Mouse (Mus musculus): ENCODE measurements around the gene 1700020D05Rik. TPM values are rescaled to one million over a fixed set of nuclear protein-coding genes. Genes with fewer than 3 reads are reported as not detected.

The 1700020D05Rik gene
- polyA plus RNA-seq, 1 experiment from 2014 or later = 0.75 TPM

GRCm38 (mm10) chr19:5472857-5473256, 30.7 kb downstream of the 1700020D05Rik start:
- H3K4me3 ChIP-seq (ENCODE audit: low read depth, low read length) = no peak overlapping the region
- H3K9ac ChIP-seq (replicated peaks; ENCODE audit: low read depth, low read length) = no peak overlapping the region
- no peaks in the 10 kb centered on the region for H3K36me3 ChIP-seq (ENCODE audit: control insufficient read depth, insufficient read depth, low read length)
- no peaks in the 10 kb centered on the region for H3K9me3 ChIP-seq (ENCODE audit: control insufficient read depth, low read length)
- no peaks in the 10 kb centered on the region for H3K27me3 ChIP-seq (ENCODE audit: control insufficient read depth, insufficient read depth, low read length)
- no peak overlapping the region for H3K4me2 ChIP-seq (ENCODE audit: low read depth, low read length)
- H3K27ac ChIP-seq (ENCODE audit: low read depth, low read length) = no peak overlapping the region
- peaks cover 16% of the 10 kb centered on the region for H3K4me1 ChIP-seq (ENCODE audit: control insufficient read depth, insufficient read depth, low read length)
- ATAC-seq (ENCODE audit: low read depth) = no peak
- 78% methylated on average over 3 of the region's 3 CpGs for WGBS

DNA sequence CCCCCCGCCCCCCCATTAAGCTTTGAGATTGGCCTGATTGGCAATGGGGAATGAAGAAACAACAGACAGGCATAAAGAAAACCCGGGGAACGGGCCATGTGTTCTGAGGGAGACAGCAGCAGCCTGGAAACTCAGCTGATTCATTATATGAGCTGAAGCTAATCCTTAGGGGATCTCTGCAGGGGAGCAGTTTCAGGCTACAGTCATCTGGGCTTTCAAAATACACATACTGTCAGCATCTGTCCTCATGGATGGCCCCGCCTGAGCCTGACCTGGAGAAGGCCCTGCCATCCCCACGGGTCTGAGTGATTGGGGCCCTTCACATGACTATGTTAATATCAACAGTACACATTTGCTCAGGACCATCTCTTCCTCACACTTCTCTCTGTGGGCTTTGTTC, 31.7 kb downstream of the 1700020D05Rik start:
- Histone ChIP-seq H3K4me3 (ENCODE audit: low read depth, low read length) (no peak overlapping the region), H3K4me1 (ENCODE audit: control insufficient read depth, insufficient read depth, low read length) (peaks cover 16% of the 10 kb centered on the region), H3K9ac (replicated peaks; ENCODE audit: low read depth, low read length) (no peak overlapping the region), H3K9me3 (ENCODE audit: control insufficient read depth, low read length) (no peaks in the 10 kb centered on the region), H3K4me2 (ENCODE audit: low read depth, low read length) (no peak overlapping the region), H3K27ac (ENCODE audit: low read depth, low read length) (no peak overlapping the region), H3K36me3 (ENCODE audit: control insufficient read depth, insufficient read depth, low read length) (peaks cover 5% of the 10 kb centered on the region; the same call in 1 of the 2 replicates), H3K27me3 (ENCODE audit: control insufficient read depth, insufficient read depth, low read length) (no peaks in the 10 kb centered on the region)
- no peak for ATAC-seq (ENCODE audit: low read depth)
- WGBS = 44% methylated on average over 5 of the region's 5 CpGs

GRCm38 (mm10) chr19:5468374-5468773, 35.2 kb downstream of the 1700020D05Rik start, which contains the start of gene Ctsw:
Ctsw (minus strand) TSS chr19:5468507.
- no peak within 1 kb of the TSS for H3K4me3 ChIP-seq (ENCODE audit: low read depth, low read length)
- peaks cover 28% of the 10 kb centered on the region for H3K36me3 ChIP-seq (ENCODE audit: control insufficient read depth, insufficient read depth, low read length)
- ATAC-seq (ENCODE audit: low read depth) = no peak
- H3K9me3 ChIP-seq (ENCODE audit: control insufficient read depth, low read length) = no peaks in the 10 kb centered on the region
- H3K27ac ChIP-seq (ENCODE audit: low read depth, low read length) = no peak within 1 kb of the TSS
- peaks cover 8% of the 10 kb centered on the region for H3K4me1 ChIP-seq (ENCODE audit: control insufficient read depth, insufficient read depth, low read length)
- WGBS = 49% methylated on average over 5 of the region's 5 CpGs
- H3K9ac ChIP-seq (replicated peaks; ENCODE audit: low read depth, low read length) = no peak within 1 kb of the TSS
- no peak within 1 kb of the TSS for H3K4me2 ChIP-seq (ENCODE audit: low read depth, low read length)
- no peaks in the 10 kb centered on the region for H3K27me3 ChIP-seq (ENCODE audit: control insufficient read depth, insufficient read depth, low read length)

- H3K4me2 ChIP-seq (ENCODE audit: low read depth, low read length) = no peak overlapping the region
- 96% methylated on average over 6 of the region's 6 CpGs for WGBS
- no peak overlapping the region for H3K27ac ChIP-seq (ENCODE audit: low read depth, low read length)
- H3K4me1 ChIP-seq (ENCODE audit: control insufficient read depth, insufficient read depth, low read length) = peaks cover 8% of the 10 kb centered on the region
- no peaks in the 10 kb centered on the region for H3K27me3 ChIP-seq (ENCODE audit: control insufficient read depth, insufficient read depth, low read length)
- no peaks in the 10 kb centered on the region for H3K9me3 ChIP-seq (ENCODE audit: control insufficient read depth, low read length)
- ATAC-seq (ENCODE audit: low read depth) = no peak
- H3K4me3 ChIP-seq (ENCODE audit: low read depth, low read length) = no peak overlapping the region
- H3K9ac ChIP-seq (replicated peaks; ENCODE audit: low read depth, low read length) = no peak overlapping the region
- peaks cover 33% of the 10 kb centered on the region for H3K36me3 ChIP-seq (ENCODE audit: control insufficient read depth, insufficient read depth, low read length)
Measured at GRCm38 (mm10) chr19:5466916-5467500, 36.6 kb downstream of the 1700020D05Rik start.

GRCm38 (mm10) chr19:5465037-5465436, 38.5 kb downstream of the 1700020D05Rik start:
- WGBS = 93% methylated on average over 8 of the region's 8 CpGs
- H3K4me3 ChIP-seq (ENCODE audit: low read depth, low read length) = no peak overlapping the region
- H3K36me3 ChIP-seq (ENCODE audit: control insufficient read depth, insufficient read depth, low read length) = peaks cover 33% of the 10 kb centered on the region
- no peak overlapping the region for H3K4me2 ChIP-seq (ENCODE audit: low read depth, low read length)
- no peaks in the 10 kb centered on the region; the same call in 1 of the 2 replicates for H3K27me3 ChIP-seq (ENCODE audit: control insufficient read depth, insufficient read depth, low read length)
- H3K9me3 ChIP-seq (ENCODE audit: control insufficient read depth, low read length) = no peaks in the 10 kb centered on the region
- H3K4me1 ChIP-seq (ENCODE audit: control insufficient read depth, insufficient read depth, low read length) = peaks cover 17% of the 10 kb centered on the region
- no peak overlapping the region for H3K9ac ChIP-seq (replicated peaks; ENCODE audit: low read depth, low read length)
- H3K27ac ChIP-seq (ENCODE audit: low read depth, low read length) = no peak overlapping the region
- no peak for ATAC-seq (ENCODE audit: low read depth)

DNA sequence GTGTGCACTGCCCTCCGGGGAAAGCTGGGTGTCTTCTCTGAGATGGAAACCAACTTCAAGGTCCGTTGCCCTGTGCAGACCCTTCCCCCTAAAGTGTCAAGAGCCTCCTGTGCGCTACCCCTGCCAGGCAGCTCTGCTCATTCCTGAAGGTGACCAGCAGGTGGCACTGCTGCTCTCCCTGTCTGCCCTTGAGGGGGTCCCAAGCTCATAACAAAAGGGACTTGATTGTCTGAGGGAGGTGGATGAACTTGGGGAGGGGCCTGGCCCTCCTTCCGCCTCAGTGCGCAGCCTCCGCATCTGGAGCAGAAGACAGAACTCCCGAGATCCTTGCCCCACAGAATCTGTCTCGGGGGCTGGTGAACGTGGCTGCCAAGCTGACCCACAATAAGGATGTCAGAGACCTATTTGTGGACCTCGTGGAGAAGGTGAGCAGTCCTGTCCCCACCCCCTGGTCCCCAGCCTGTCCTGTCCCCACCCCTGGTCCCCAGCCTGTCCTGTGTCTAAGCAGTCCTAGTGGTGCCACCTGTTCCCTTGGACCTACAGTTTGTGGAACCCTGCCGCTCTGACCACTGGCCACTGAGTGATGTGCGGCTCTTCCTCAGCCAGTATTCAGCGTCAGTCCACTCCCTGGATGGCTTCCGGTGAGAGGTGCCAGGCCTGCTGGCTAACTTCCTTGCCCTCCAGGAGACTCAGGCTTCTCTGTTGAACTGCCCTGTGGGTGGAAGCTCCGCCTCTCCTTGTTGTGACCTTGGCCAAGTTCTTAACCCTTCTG, 39.6 kb downstream of the 1700020D05Rik start:
- ATAC-seq (ENCODE audit: low read depth) = peak; percentile 54; the same call in 1 of the 2 replicates
- Histone ChIP-seq H3K4me2 (ENCODE audit: low read depth, low read length) (peak overlapping the region; percentile 45), H3K4me1 (ENCODE audit: control insufficient read depth, insufficient read depth, low read length) (peaks cover 19% of the 10 kb centered on the region), H3K9ac (replicated peaks; ENCODE audit: low read depth, low read length) (peak overlapping the region; percentile 56), H3K36me3 (ENCODE audit: control insufficient read depth, insufficient read depth, low read length) (peaks cover 33% of the 10 kb centered on the region), H3K9me3 (ENCODE audit: control insufficient read depth, low read length) (no peaks in the 10 kb centered on the region), H3K27me3 (ENCODE audit: control insufficient read depth, insufficient read depth, low read length) (no peaks in the 10 kb centered on the region; the same call in 1 of the 2 replicates), H3K27ac (ENCODE audit: low read depth, low read length) (peak overlapping the region; percentile 44; the same call in 1 of the 2 replicates), H3K4me3 (ENCODE audit: low read depth, low read length) (peak overlapping the region; percentile 24)
- 41% methylated on average over 15 of the region's 15 CpGs for WGBS

DNA sequence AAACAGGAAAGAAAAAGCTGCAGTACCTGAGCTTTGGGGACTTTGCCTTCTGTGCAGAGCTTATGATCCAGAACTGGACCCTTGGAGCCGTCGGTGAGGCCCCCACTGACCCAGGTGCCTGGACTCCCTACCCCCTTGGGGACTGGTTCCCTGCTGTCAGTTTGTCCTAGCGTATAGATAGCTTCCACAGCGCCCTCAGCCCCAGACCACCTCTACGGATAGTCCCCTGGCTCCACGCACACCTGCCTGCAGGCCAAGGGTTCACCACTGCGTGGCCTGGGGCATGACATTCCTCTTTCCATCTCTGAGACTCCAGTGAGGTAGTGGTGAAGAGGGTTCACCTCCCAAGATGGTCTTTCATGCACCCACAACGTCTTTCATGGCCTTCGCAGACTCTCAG, 40.4 kb downstream of the 1700020D05Rik start:
- Histone ChIP-seq H3K9ac (replicated peaks; ENCODE audit: low read depth, low read length) (no peak overlapping the region), H3K4me2 (ENCODE audit: low read depth, low read length) (no peak overlapping the region), H3K4me1 (ENCODE audit: control insufficient read depth, insufficient read depth, low read length) (peaks cover 21% of the 10 kb centered on the region), H3K36me3 (ENCODE audit: control insufficient read depth, insufficient read depth, low read length) (peaks cover 33% of the 10 kb centered on the region), H3K27ac (ENCODE audit: low read depth, low read length) (no peak overlapping the region), H3K9me3 (ENCODE audit: control insufficient read depth, low read length) (no peaks in the 10 kb centered on the region), H3K27me3 (ENCODE audit: control insufficient read depth, insufficient read depth, low read length) (no peaks in the 10 kb centered on the region; the same call in 1 of the 2 replicates), H3K4me3 (ENCODE audit: low read depth, low read length) (no peak overlapping the region)
- 93% methylated on average over 9 of the region's 9 CpGs for WGBS
- ATAC-seq (ENCODE audit: low read depth) = no peak

DNA sequence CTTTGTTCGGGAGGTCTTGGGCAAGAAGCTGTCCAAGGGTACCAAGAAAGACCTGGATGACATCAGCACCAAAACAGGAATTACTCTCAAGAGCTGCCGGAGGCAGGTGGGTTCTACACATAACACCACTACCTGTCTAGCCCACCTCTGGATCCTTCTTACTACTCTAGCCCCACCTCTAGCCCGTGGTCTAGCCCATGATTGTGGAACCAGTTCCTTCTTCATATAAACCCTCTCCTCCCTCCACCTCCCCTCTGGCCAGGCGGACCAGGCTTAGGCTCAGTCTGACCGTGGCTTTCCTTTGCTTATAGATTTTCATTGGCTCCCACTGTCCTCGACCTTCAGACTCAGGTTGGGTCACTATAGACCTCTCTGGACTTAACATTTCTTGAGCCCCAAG, 42.2 kb downstream of the 1700020D05Rik start:
- H3K27me3 ChIP-seq (ENCODE audit: control insufficient read depth, insufficient read depth, low read length) = no peaks in the 10 kb centered on the region; the same call in 1 of the 2 replicates
- H3K4me1 ChIP-seq (ENCODE audit: control insufficient read depth, insufficient read depth, low read length) = peaks cover 26% of the 10 kb centered on the region
- peaks cover 24% of the 10 kb centered on the region for H3K36me3 ChIP-seq (ENCODE audit: control insufficient read depth, insufficient read depth, low read length)
- no peak overlapping the region for H3K27ac ChIP-seq (ENCODE audit: low read depth, low read length)
- H3K4me2 ChIP-seq (ENCODE audit: low read depth, low read length) = peak overlapping the region; percentile 94
- H3K9ac ChIP-seq (replicated peaks; ENCODE audit: low read depth, low read length) = peak overlapping the region; percentile 76; the same call in 1 of the 2 replicates
- 90% methylated on average over 6 of the region's 6 CpGs for WGBS
- no peaks in the 10 kb centered on the region for H3K9me3 ChIP-seq (ENCODE audit: control insufficient read depth, low read length)
- ATAC-seq (ENCODE audit: low read depth) = no peak
- peak overlapping the region; percentile 75 for H3K4me3 ChIP-seq (ENCODE audit: low read depth, low read length)

GRCm38 (mm10) chr19:5460465-5460911, 43.1 kb downstream of the 1700020D05Rik start, which contains the start of gene Fibp:
Fibp (plus strand) TSS chr19:5460615.
- H3K9me3 ChIP-seq (ENCODE audit: control insufficient read depth, low read length) = no peaks in the 10 kb centered on the region
- H3K9ac ChIP-seq (replicated peaks; ENCODE audit: low read depth, low read length) = peak within 1 kb of the TSS; percentile 76
- no peaks in the 10 kb centered on the region; the same call in 1 of the 2 replicates for H3K27me3 ChIP-seq (ENCODE audit: control insufficient read depth, insufficient read depth, low read length)
- WGBS = under 1% methylated on average over 32 of the region's 32 CpGs
- H3K36me3 ChIP-seq (ENCODE audit: control insufficient read depth, insufficient read depth, low read length) = peaks cover 16% of the 10 kb centered on the region
- H3K4me1 ChIP-seq (ENCODE audit: control insufficient read depth, insufficient read depth, low read length) = peaks cover 36% of the 10 kb centered on the region
- H3K4me2 ChIP-seq (ENCODE audit: low read depth, low read length) = peak within 1 kb of the TSS; percentile 94
- peak within 1 kb of the TSS; percentile 75 for H3K4me3 ChIP-seq (ENCODE audit: low read depth, low read length)
- peak; percentile 59 for ATAC-seq (ENCODE audit: low read depth)
- H3K27ac ChIP-seq (ENCODE audit: low read depth, low read length) = peak within 1 kb of the TSS; percentile 24; the same call in 1 of the 2 replicates
